Mouse (Mus musculus): ENCODE results near the gene Stau1. TPM values are rescaled to one million over a fixed set of nuclear protein-coding genes. Genes with fewer than 3 reads are reported as not detected.

The Stau1 gene
- polyA plus RNA-seq, 1 experiment from 2014 or later: 34.9 TPM

DNA sequence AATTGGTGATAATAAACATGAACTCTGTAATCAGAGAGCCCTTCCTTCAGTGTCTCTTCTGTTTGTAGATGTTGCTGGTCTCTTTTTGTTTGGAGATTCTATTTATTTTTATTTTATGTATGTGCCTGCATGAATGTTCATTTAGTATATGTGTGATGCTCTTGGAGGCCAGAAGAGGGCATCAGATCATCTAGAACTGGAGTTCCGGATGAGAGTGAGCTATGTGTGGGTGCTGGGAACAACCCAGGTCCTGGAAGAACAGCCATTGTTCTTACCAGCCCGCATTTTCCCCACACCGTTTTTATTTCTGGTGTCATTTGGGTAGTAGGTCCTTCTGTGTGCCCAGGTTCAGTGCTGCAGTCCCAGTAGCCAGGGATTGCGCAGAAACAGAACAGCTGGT, 34.4 kb upstream of the Stau1 start:
- Histone ChIP-seq H3K9ac (ENCODE audit: low read length) (no peak overlapping the region), H3K4me1 (replicated peaks; ENCODE audit: control insufficient read depth, insufficient read depth) (no peaks in the 10 kb centered on the region), H3K4me2 (replicated peaks; ENCODE audit: low read depth) (no peak overlapping the region), H3K27me3 (ENCODE audit: control insufficient read depth, insufficient read depth, low read length) (no peaks in the 10 kb centered on the region), H3K27ac (replicated peaks) (no peak overlapping the region), H3K4me3 (ENCODE audit: low read depth, low read length) (no peak overlapping the region), H3K36me3 (ENCODE audit: control insufficient read depth, insufficient read depth, low read length) (peaks cover 52% of the 10 kb centered on the region), H3K9me3 (ENCODE audit: control insufficient read depth, low read length) (no peaks in the 10 kb centered on the region)
- peak; percentile 24; the same call in 1 of the 2 replicates for TF ChIP-seq CTCF (IDR thresholded peaks at IDR 0.05; ENCODE audit: low read depth)
- no peak for TF ChIP-seq EP300 (optimal IDR thresholded peaks at IDR 0.05)
- WGBS: 96% methylated on average over 4 of the region's 4 CpGs
- DNase-seq (ENCODE audit: low spot score) (no peak), ATAC-seq (ENCODE audit: low FRiP score, low TSS enrichment) (no peak)

DNA sequence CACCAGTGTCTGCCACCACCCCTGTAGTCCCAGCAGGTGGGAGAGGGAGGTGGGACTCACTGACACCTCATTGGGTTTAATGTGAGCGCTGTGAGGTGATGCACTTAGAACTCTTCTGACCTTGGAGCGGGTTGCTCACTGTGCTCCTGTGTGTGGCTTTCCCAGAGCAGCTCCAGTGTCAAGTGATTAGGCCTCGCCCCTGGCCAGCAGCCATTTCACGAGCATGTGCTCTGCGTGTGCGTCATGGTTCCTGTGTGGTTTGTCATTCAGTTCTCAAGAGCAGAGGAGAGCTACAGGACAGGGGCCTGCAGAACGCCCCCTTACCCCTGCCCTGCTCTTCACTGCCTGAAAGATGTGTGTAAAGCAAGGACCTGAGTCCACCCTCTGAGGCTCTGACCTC, 32.5 kb upstream of the Stau1 start:
- 91% methylated on average over 7 of the region's 7 CpGs for WGBS
- H3K36me3 ChIP-seq (ENCODE audit: control insufficient read depth, insufficient read depth, low read length): peaks cover 57% of the 10 kb centered on the region

DNA sequence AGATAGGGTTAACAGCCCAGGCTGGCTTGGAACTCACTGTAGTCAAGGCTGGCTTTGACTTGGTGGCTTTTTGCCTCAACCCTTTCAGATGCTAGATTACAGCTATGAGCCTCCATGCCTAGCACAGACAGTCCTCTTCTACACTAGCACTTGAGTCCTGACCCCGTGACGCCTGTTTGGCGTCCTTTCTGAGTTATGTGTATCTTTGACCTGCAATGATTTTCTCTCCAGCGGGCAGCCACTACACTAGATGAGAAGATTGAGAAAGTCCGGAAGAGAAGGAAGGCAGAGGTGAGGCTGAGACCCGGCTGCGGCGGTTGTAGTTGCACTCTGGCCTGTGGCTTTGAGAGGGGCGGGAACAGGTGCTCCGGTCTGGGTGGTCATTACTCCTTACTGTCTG, 23.3 kb upstream of the Stau1 start:
- no peak for ATAC-seq (ENCODE audit: low FRiP score, low TSS enrichment)
- no peak overlapping the region for H3K9ac ChIP-seq (ENCODE audit: low read length)
- TF ChIP-seq EP300 (optimal IDR thresholded peaks at IDR 0.05) (no peak), CTCF (IDR thresholded peaks at IDR 0.05; ENCODE audit: low read depth) (no peak)
- no peak for DNase-seq (ENCODE audit: low spot score)
- H3K36me3 ChIP-seq (ENCODE audit: control insufficient read depth, insufficient read depth, low read length): peaks cover 35% of the 10 kb centered on the region
- H3K4me3 ChIP-seq (ENCODE audit: low read depth, low read length): no peak overlapping the region
- no peak overlapping the region for H3K27ac ChIP-seq (replicated peaks)
- H3K27me3 ChIP-seq (ENCODE audit: control insufficient read depth, insufficient read depth, low read length): no peaks in the 10 kb centered on the region
- H3K4me2 ChIP-seq (replicated peaks; ENCODE audit: low read depth): no peak overlapping the region
- H3K9me3 ChIP-seq (ENCODE audit: control insufficient read depth, low read length): no peaks in the 10 kb centered on the region
- WGBS: 82% methylated on average over 10 of the region's 10 CpGs
- H3K4me1 ChIP-seq (replicated peaks; ENCODE audit: control insufficient read depth, insufficient read depth): no peaks in the 10 kb centered on the region; the same call in 1 of the 2 replicates

More for the DNA sequence above, 32.5 kb upstream of the Stau1 start:
- ATAC-seq (ENCODE audit: low FRiP score, low TSS enrichment) (0 out of 2 replicates have a peak, but pooled peaks have one; percentile 29), DNase-seq (ENCODE audit: low spot score) (no peak)
- TF ChIP-seq EP300 (optimal IDR thresholded peaks at IDR 0.05) (no peak), CTCF (IDR thresholded peaks at IDR 0.05; ENCODE audit: low read depth) (no peak)
- no peaks in the 10 kb centered on the region for H3K4me1 ChIP-seq (replicated peaks; ENCODE audit: control insufficient read depth, insufficient read depth)
- no peak overlapping the region for H3K4me3 ChIP-seq (ENCODE audit: low read depth, low read length)
- no peaks in the 10 kb centered on the region for H3K9me3 ChIP-seq (ENCODE audit: control insufficient read depth, low read length)
- no peak overlapping the region for H3K9ac ChIP-seq (ENCODE audit: low read length)
- no peaks in the 10 kb centered on the region for H3K27me3 ChIP-seq (ENCODE audit: control insufficient read depth, insufficient read depth, low read length)
- H3K27ac ChIP-seq (replicated peaks): no peak overlapping the region
- H3K4me2 ChIP-seq (replicated peaks; ENCODE audit: low read depth): no peak overlapping the region

DNA sequence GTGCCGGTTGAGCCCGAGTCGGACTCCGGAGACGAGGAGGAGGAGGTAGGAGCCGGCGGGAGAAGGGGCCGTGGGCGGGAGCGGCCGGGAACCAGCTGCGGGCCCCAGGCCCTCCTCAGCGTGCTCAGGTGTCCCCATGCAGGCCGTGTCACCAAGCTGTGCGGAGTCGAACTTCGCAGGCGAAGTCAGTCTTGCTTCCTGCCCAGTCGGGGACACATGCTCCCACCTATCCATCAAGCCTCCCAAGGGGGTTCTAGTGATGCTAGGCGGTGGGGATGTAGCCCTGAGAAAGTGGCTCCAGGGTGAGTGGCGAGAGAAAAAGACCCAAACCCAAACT, 19.3 kb upstream of the Stau1 start:
- Histone ChIP-seq H3K9ac (ENCODE audit: low read length) (peak overlapping the region; percentile 72), H3K4me2 (replicated peaks; ENCODE audit: low read depth) (peak overlapping the region; percentile 68), H3K9me3 (ENCODE audit: control insufficient read depth, low read length) (no peaks in the 10 kb centered on the region), H3K27me3 (ENCODE audit: control insufficient read depth, insufficient read depth, low read length) (no peaks in the 10 kb centered on the region), H3K36me3 (ENCODE audit: control insufficient read depth, insufficient read depth, low read length) (peaks cover 11% of the 10 kb centered on the region), H3K4me1 (replicated peaks; ENCODE audit: control insufficient read depth, insufficient read depth) (no peaks in the 10 kb centered on the region; the same call in 1 of the 2 replicates), H3K27ac (replicated peaks) (peak overlapping the region; percentile 87), H3K4me3 (ENCODE audit: low read depth, low read length) (peak overlapping the region; percentile 78)
- WGBS: under 1% methylated on average over 21 of the region's 21 CpGs
- TF ChIP-seq EP300 (optimal IDR thresholded peaks at IDR 0.05) (no peak), CTCF (IDR thresholded peaks at IDR 0.05; ENCODE audit: low read depth) (no peak)
- no peak for DNase-seq (ENCODE audit: low spot score)
- peak; percentile 69 for ATAC-seq (ENCODE audit: low FRiP score, low TSS enrichment)

GRCm38 (mm10) chr2:167014702-167015381, 18.7 kb upstream of the Stau1 start, which contains the start of gene Ddx27:
TSS of gene Ddx27 (plus strand) at chr2:167015193.
- peak; percentile 89 for ATAC-seq (ENCODE audit: low FRiP score, low TSS enrichment)
- H3K9me3 ChIP-seq (ENCODE audit: control insufficient read depth, low read length): no peaks in the 10 kb centered on the region
- 1% methylated on average over 37 of the region's 37 CpGs for WGBS
- H3K27me3 ChIP-seq (ENCODE audit: control insufficient read depth, insufficient read depth, low read length): no peaks in the 10 kb centered on the region
- no peaks in the 10 kb centered on the region; the same call in 1 of the 2 replicates for H3K4me1 ChIP-seq (replicated peaks; ENCODE audit: control insufficient read depth, insufficient read depth)
- H3K4me3 ChIP-seq (ENCODE audit: low read depth, low read length): peak within 1 kb of the TSS; percentile 78
- DNase-seq (ENCODE audit: low spot score): peak; percentile 94
- peak within 1 kb of the TSS; percentile 72 for H3K9ac ChIP-seq (ENCODE audit: low read length)
- H3K27ac ChIP-seq (replicated peaks): peak within 1 kb of the TSS; percentile 87
- TF ChIP-seq EP300 (optimal IDR thresholded peaks at IDR 0.05) (no peak), CTCF (IDR thresholded peaks at IDR 0.05; ENCODE audit: low read depth) (no peak; the same call in 1 of the 2 replicates)
- peaks cover 6% of the 10 kb centered on the region for H3K36me3 ChIP-seq (ENCODE audit: control insufficient read depth, insufficient read depth, low read length)
- H3K4me2 ChIP-seq (replicated peaks; ENCODE audit: low read depth): peak within 1 kb of the TSS; percentile 68

DNA sequence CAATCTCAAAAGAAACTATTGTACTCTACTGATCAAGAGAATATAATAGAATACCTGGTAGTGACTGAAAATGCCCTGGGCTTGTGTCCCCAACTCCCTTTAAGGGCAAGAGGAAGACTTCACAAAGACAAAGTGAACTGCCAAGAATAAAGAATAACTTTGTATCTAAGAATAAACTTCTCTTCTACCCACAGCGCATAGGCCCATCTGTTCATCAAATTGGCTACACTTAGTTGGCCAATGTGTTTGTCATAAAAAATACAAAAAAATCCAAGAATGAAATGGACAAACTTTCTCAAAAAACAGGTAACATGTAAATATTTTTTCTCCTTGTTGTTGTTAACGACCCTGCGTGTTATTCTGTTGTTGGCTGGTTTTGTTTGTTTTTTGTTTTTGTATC, 14.4 kb upstream of the Stau1 start:
- Histone ChIP-seq H3K9me3 (ENCODE audit: control insufficient read depth, low read length) (no peaks in the 10 kb centered on the region), H3K27ac (replicated peaks) (no peak overlapping the region), H3K4me3 (ENCODE audit: low read depth, low read length) (no peak overlapping the region), H3K27me3 (ENCODE audit: control insufficient read depth, insufficient read depth, low read length) (no peaks in the 10 kb centered on the region), H3K9ac (ENCODE audit: low read length) (no peak overlapping the region), H3K4me1 (replicated peaks; ENCODE audit: control insufficient read depth, insufficient read depth) (no peaks in the 10 kb centered on the region), H3K4me2 (replicated peaks; ENCODE audit: low read depth) (no peak overlapping the region), H3K36me3 (ENCODE audit: control insufficient read depth, insufficient read depth, low read length) (no peaks in the 10 kb centered on the region)
- no peak for TF ChIP-seq EP300 (optimal IDR thresholded peaks at IDR 0.05)
- TF ChIP-seq CTCF (IDR thresholded peaks at IDR 0.05; ENCODE audit: low read depth): no peak
- ATAC-seq (ENCODE audit: low FRiP score, low TSS enrichment) (no peak), DNase-seq (ENCODE audit: low spot score) (no peak)
- 84% methylated on average over 3 of the region's 3 CpGs for whole genome bisulfite sequencing

Measured in stomach, postnatal 0 days (tissue).